Mouse (Mus musculus) layer of hippocampus, postnatal 25 days (tissue): Measurements from ENCODE around the gene Poc1b. TPM values are rescaled to one million over a fixed set of nuclear protein-coding genes. Genes with fewer than 3 reads are reported as not detected.
"Not testable (repeated sequence)": the region's sequence is repeated elsewhere in the genome, so short reads cannot be mapped to it uniquely, and the experiment has no call there.

Source experiments
- DNase-seq, 2 experiments: peaks; one replicate each; pipeline ENCODE4 v3.0.0; 2022; ENCODE audit warnings: mixed read lengths in 2 of 2, low spot score in 1 of 2; ENCODE audit errors: extremely low spot score in 1 of 2
- total RNA-seq, 2 experiments: library from RNA; stranded (reverse); gene quantifications; 2 replicates each; pipeline ENCODE4 v1.2.3; 2021

Poc1b gene
- total RNA-seq, 2 experiments from 2014 or later: 6.5 to 8.2 TPM

- no peak for DNase-seq
Measured at GRCm38 (mm10) chr10:99214421-99215299, 107.8 kb downstream of the Poc1b start.

GRCm38 (mm10) chr10:99216570-99216969 lies 109.7 kb downstream of the Poc1b start:
- DNase-seq: not testable (repeated sequence)

GRCm38 (mm10) chr10:99221540-99221939 lies 114.7 kb downstream of the Poc1b start:
- no peak for DNase-seq

GRCm38 (mm10) chr10:99222726-99223125 lies 115.9 kb downstream of the Poc1b start:
- no peak for DNase-seq

DNA sequence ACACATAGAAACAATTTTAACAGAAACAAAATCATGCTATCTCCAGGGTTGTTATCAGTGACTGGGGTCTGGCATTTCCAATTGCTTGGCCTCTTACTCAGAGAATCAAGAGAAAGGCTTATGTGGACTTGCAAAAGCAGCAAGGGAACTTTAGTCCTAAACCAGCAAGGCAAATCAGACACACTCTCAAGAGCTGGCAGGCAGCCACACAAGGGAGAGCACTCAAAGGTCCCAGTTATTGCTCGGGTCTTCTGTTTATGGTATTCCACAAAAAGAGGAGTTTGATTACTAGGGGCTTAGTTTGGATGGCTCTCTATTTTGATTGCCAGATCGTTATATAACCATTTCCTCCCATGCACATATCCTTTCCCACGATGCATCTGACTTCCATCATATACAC lies 117.4 kb downstream of the Poc1b start:
- no peak for DNase-seq

DNA sequence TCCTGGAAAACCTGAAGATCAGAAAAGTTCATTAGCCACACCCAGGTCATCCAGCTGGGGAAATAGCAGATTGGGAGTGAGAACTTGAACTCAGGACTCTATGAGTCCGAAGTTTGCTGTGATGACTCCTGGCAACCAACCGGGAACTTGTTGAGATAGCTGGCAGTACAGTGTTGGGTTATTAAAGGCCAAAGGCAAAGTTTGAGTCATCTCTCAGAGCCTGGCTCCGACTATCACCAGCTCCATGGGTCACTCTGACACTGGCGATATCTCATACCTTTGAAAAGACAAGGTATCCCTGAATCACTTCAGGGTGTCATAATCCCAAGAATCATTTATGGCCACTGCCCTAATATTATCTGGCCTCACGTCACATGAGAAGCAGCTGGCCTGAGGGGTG lies 119.9 kb downstream of the Poc1b start:
- DNase-seq: no peak

- DNase-seq: no peak
Measured at GRCm38 (mm10) chr10:99227968-99228864, 121.4 kb downstream of the Poc1b start.

DNA sequence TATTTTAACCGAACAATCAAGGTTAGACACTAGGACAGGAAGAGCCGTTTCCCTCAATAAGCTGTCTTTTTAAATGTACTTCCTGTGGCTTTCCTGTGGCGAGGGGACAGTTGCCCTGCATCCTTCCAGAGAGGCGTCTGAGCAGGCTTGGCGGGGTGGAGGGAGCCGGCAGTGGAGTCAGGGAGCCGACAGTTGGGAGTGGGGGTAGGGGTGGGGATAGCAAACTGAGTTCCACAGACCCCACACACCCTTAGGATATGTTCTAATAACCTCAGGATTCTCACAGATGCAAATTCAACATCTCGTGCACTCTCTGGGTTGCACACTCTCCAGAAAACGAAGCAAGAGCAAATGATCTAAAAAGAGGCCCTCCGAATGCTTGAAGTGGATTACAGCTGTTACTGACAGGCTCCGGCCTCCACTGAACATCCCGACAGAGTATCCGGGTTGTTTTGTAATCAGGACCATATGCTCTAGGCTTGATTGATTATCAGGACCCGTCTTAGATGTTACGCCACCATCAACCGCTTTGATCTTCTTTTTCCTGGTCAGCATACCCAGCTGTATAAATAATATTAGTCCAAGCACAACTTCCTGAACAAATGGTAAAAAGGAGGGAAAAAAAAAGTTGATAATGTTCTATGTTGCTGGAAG lies 122.3 kb downstream of the Poc1b start:
- DNase-seq: no peak

GRCm38 (mm10) chr10:99232518-99233227 lies 125.8 kb downstream of the Poc1b start:
- DNase-seq: no peak

DNA sequence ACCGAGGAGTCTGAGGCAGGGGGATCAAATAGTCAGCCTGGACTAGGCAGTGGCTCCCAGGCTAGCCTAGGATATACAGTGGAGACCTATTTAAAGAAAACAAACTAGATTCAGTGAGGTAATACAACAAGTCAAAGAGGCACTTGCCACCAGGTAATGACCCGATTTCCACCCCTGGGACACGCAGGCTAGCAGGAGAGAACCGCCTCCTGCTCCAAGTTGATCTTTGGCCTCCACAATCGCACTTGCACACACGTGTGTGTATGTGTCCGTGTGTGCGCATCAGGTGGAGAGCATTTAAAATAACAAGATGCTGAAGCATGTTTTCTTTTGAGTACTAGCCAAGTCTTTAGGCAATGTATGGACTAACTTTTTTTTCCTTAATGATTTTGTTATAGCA lies 127.5 kb downstream of the Poc1b start:
- no peak for DNase-seq

GRCm38 (mm10) chr10:99235081-99235480 lies 128.2 kb downstream of the Poc1b start:
- DNase-seq: no peak

GRCm38 (mm10) chr10:99237205-99237832 lies 130.5 kb downstream of the Poc1b start:
- no peak for DNase-seq

DNA sequence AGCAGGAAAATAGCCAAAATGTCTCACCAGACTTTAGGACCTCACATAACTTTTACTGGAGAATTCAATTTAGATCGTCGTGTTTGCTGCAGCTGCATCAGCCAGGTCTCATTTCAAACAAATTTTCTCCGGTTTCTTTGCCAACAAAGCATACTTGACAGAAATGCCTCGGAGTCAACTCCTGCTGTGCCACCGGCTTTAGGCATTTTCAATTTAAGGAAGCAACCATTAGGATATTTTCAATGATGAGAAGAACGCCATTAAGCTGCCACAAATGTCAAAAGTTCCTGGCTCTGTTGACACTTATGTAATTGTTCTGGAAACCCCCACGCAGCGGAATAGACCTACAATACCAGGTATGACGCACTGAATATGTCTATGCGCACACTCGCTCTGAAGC lies 131.7 kb downstream of the Poc1b start:
- no peak for DNase-seq

GRCm38 (mm10) chr10:99241284-99241828 lies 134.5 kb downstream of the Poc1b start:
- DNase-seq: no peak

GRCm38 (mm10) chr10:99241829-99242711 lies 135.2 kb downstream of the Poc1b start:
- DNase-seq: no peak

GRCm38 (mm10) chr10:99242721-99243120 lies 135.9 kb downstream of the Poc1b start:
- no peak for DNase-seq

- DNase-seq: no peak
Measured at GRCm38 (mm10) chr10:99243907-99244489, 137.2 kb downstream of the Poc1b start.

GRCm38 (mm10) chr10:99244655-99245260 lies 137.9 kb downstream of the Poc1b start:
- no peak for DNase-seq
